Mouse (Mus musculus): ENCODE data around the gene F2rl2. TPM values are rescaled to one million over a fixed set of nuclear protein-coding genes. Genes with fewer than 3 reads are reported as not detected.

The F2rl2 gene
- polyA plus RNA-seq, 1 experiment from 2014 or later, result 0.88 TPM

DNA sequence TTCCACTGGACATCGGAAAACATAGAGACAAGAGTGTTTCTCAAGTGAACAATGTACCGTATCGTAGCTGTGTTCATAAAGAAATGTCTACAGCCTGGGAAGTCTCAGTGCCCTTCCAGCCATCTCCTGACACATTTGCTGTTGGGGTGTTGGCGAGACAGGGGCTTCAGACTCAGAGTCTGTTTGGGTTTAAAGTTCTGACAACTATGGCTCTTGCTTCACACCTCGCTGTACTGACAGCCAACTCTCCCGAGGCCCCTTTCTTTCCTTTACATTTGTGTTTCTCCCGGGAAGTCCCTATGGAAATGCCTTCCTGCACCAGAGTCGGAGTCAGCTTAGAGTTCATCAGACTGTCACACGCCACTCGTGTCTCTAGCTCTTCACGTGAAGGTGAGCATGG, 50.9 kb downstream of the F2rl2 start:
- Histone ChIP-seq H3K27me3 (ENCODE audit: control insufficient read depth, insufficient read depth, low read length) (no peaks in the 10 kb centered on the region), H3K4me3 (replicated peaks; ENCODE audit: low read length) (no peak overlapping the region), H3K27ac (no peak overlapping the region), H3K4me1 (replicated peaks; ENCODE audit: control insufficient read depth, insufficient read depth, low read length) (no peaks in the 10 kb centered on the region), H3K4me2 (replicated peaks) (no peak overlapping the region), H3K36me3 (replicated peaks; ENCODE audit: control insufficient read depth, insufficient read depth) (no peaks in the 10 kb centered on the region), H3K9me3 (ENCODE audit: control insufficient read depth, low read length) (no peaks in the 10 kb centered on the region), H3K9ac (no peak overlapping the region)
- ATAC-seq (ENCODE audit: low FRiP score), result no peak
- DNase-seq (ENCODE audit: low spot score), result no peak
- 82% methylated on average over 11 of the region's 11 CpGs for WGBS

Other genes with a start within 250 kb of the F2rl2 start
- gene S100z, start 218.1 kb upstream of the F2rl2 start, polyA plus RNA-seq (2014; fragmentation: Nextera tagmentation; extraction: Ambion mirVana), result not detected in 2 replicates
- gene F2rl1, start 171.6 kb upstream of the F2rl2 start, polyA plus RNA-seq (2014; fragmentation: Nextera tagmentation; extraction: Ambion mirVana), result not detected in 2 replicates
- gene F2r, start 78.4 kb upstream of the F2rl2 start, polyA plus RNA-seq (2014; fragmentation: Nextera tagmentation; extraction: Ambion mirVana), result 69.4 and 70.2 TPM in 2 replicates
- 3.8 and 4.4 TPM in 2 replicates for gene Iqgap2, start 195.1 kb downstream of the F2rl2 start, polyA plus RNA-seq (2014; fragmentation: Nextera tagmentation; extraction: Ambion mirVana)

Data from hindbrain, embryonic 14.5 days (tissue).